Mouse (Mus musculus) lung, postnatal 4 days (tissue): Measurements from ENCODE around the gene Snrpa1.
"Not testable (repeated sequence)": the region's sequence is repeated elsewhere in the genome, so short reads cannot be mapped to it uniquely, and the experiment has no call there.

Experiments
- DNase-seq, 2 experiments: peaks; one replicate each; pipeline ENCODE4 v3.0.0; 2021

Gene Snrpa1

DNA sequence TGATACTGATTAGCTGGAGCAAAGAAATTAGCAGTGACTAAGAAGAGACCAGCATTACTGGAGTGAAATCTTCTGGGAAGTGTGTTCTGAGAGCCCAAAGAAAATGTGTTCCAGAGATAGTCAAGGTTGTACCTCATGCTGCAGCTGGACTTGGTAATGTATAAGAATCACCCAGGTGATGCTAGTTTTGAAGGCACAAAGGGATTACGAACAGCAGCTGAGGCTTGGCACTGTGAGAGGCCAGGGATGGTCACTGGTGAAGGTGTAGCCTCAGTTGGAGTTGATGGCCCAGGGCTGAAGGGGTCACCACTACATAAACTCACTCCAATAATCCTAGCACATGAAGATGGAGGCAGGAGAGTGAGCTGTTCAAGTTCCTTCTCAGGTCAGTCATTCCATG, at the start of gene Snrpa1:
Gene Snrpa1, plus strand, starts transcription at position 301 of the 400 bp plus-strand sequence.
- DNase-seq = no peak

DNA sequence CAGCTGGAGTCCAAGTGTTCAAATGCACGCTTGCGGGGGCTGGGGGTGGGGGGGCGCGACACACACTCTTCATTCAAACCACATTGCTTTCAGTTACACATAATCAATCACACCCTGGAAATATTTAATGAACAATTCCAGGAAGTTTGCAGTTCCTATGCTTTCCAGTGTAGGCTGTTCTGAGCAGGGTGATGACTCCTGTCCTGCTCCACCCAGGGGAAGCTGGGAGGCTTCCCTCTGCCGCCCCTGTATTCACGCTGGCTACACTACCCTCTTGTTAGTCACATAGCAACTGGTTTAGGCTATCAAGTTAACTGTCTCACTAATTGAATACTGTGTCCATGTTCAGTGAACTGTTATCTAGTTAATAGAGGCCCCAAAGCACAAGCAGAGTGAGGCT, 48.3 kb upstream of the Snrpa1 start:
- DNase-seq = no peak

DNA sequence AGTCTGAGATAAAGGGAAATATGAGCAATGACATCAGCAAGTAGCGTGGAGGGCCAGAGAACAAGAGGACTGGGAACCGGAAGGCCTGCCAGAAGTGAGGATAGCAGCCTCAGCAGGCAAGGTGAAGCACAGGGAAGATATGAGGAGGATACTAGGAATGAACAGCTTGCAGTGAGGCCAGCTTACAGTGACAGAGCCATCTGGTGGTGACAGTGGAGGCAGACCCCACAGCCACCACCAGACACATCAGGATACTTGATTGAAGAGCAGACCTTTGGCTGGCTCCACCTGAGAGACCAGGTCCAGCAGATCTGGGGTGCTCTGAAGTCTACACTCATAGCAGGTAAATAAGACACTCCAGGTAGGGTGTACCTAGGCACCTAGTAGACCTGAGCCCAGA, 31.1 kb upstream of the Snrpa1 start:
- DNase-seq = peak in 1 of 2 experiments; percentile 14

DNA sequence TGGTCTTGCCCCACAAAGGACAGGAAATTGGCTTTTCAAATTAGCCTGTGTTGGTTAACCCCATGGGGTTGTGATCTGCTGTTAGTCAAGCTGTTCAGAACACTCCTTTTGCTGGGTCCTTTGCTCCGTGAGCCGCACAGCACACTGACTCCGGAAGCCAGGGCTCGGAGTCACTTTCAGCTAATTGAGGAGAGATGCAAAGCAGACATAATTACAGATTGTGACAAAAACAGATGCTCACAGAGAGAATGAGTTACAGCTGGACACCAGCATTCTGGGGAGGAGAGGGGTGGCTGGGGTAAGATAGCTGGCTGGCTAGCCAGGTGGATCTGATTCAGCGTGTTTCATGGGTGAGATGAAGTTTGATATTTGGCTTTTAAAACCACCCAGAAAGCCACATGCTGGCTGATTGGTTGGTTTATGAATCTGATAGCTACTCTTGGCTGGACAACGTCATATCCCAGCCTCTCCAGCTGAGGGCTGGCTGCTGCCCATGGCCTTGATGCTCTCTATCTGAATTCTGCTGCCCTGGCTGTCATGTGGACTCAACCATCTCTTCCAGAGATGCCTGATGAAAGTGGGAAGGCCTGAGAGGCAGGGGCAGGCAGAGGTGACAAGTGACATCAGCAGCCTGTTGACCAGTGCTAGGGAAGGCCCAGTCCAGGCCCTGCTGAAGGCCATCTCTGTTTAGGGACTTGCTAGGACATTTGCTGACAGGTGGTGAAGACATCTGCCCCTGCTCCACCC, 29.9 kb upstream of the Snrpa1 start:
- peak; percentile 15 to 73 for DNase-seq

DNA sequence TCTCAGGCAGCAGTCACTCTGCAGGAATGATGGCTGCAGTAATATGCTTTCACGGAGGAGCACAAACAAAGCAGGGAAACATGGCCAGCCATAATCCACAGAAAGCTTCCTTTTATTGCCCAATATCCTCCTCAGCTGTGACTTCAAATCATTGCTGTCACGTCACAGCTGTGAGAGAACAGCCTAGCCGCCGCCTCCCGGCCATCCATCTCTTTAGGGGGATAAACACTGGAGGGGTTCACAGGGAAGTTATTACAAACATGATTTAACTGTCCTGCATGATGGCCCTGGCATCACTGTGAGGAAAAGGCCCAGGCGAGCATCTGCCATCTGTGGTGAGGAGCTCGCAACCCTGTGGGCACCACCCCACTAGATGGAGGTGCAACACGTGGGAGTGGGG, 22.0 kb upstream of the Snrpa1 start:
- DNase-seq = no peak

DNA sequence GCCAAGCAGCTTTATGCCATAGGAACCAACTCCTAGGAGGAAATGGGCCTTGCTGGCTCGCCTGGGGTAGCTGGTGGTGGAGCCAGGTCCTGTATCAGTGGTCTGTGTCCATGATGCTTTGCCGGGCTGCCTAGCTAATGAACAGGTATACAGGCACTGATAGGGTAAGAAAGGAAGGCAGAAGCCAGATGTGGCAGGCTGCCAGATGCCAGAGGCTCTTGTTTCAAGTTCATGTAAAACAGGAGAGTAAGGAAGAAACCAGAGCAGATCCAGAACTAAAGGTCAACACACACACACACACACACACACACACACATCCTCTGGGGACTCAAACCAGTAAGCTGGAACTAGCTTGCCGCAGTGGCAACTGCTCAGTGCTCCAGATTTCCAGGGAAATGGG, 20.5 kb upstream of the Snrpa1 start:
- DNase-seq = no peak

DNA sequence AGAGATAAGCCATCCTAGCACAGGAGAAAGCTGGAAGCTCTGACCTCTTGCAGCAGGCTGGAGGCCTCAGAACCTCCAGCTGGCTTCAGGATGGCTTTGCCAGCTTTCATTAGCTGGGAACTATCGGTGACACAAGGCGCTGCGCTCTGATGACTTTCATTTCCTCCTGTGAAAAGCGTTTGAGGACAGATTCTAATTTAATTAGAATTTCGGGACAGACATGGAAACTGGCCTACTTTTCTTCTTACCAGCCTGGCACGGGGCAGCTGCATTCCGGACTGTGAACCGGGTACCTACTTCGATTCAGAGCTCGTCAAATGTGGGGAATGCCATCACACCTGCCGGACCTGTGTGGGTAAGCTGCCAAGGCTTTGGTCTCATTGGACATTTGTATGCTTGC, 20.1 kb upstream of the Snrpa1 start:
- peak in 1 of 2 experiments; percentile 49 for DNase-seq

DNA sequence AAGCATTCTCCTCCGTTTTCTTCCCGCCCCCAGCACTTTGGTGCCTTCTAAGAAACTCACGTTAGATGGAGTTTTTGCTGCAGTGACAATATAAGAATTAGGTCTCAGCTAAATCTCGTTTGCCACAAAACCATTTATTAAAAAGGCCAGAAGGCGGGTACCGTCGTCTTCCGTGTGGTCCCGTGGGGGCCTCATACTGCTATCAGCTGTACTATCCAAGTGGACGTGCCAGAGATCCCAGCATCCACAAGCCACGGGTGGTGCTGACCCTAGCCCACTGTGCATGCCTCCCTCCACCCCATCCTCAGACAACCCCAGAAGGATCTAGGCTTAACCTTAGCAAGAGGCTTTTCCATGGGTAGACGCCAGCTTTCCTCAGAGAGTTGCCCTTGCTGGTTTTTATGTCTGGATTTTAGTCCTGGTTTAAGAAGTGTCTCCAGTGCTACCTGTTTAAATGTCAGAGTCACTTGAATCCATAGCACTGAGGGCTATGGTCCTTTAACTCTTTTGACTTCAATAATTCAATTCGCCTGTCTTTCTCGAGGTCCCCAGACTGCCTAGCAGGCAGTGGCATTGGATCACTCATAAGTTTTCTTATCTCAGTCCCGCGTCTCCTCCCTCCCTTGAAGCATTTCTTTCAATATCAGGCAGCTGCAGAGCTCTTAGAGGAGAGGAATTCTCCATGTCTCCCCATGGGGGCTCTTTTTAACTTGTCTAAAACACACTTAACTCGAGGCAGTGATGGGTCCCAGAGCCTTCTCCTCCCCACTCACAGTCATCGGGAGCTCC, 18.6 kb upstream of the Snrpa1 start:
- DNase-seq = no peak

DNA sequence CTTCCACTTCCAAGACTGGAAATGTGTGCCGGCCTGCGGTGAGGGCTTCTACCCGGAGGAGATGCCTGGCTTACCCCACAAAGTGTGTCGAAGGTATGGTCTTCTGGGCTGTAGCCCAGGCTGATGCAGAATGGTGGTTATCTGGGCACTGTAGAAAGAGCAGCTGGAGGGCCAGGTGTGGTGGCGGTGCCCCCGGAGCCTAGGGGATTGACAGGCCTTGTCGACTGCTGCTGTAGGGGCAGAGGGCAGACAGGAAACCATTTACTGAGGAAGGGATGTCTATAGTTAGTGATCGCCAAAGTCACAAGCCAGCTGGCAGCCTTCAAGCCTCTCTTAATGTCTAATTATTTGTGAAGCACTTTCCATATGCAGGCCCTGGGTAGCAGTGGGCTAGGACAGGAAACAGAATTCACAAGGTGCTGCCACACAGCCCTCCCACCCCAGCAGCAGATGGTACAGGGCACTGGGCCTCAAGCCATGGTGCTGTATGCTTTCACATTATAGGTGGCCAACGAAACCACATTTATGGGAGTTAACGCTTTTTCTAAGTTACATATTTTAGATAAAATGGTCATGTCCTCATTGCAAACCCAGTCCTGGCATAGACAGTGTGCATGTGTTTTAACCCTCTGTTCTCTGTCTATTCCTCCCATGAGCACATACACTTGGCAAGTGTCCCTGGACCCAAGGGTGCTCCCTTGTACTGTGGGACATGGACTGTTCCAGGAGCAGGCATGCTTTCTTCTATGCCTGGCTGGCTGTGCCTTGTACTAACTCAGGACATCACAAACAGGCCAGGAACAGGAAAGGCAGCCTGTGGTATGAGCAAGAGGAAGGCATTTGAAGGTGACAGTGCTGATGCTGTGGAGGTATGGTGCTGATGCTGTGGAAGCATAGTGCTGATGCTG, 15.0 kb upstream of the Snrpa1 start, which contains the start of gene Gm45213:
Gene Gm45213, plus strand, starts transcription at position 51 of the 908 bp plus-strand sequence.
- DNase-seq = peak in 1 of 2 experiments; percentile 36

DNA sequence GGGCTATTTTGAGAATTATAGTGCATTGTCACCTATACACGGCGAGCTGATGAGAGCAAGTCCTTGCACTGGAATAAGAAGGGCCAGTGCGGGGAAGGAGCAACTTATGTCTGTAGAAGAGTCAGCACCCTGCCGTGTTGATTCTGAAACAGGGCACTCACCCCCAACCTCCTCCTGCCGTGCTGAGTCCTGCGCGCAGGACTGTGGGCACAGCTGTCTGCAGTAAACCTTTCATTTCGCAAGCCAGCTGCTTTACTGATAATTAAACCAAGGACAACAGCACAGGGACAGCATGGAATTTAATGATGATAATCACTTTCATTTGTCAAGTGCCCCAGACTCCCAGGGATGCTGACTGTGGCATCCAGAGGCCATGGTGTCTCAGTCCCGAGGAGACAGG, 14.2 kb upstream of the Snrpa1 start:
- DNase-seq = no peak

DNA sequence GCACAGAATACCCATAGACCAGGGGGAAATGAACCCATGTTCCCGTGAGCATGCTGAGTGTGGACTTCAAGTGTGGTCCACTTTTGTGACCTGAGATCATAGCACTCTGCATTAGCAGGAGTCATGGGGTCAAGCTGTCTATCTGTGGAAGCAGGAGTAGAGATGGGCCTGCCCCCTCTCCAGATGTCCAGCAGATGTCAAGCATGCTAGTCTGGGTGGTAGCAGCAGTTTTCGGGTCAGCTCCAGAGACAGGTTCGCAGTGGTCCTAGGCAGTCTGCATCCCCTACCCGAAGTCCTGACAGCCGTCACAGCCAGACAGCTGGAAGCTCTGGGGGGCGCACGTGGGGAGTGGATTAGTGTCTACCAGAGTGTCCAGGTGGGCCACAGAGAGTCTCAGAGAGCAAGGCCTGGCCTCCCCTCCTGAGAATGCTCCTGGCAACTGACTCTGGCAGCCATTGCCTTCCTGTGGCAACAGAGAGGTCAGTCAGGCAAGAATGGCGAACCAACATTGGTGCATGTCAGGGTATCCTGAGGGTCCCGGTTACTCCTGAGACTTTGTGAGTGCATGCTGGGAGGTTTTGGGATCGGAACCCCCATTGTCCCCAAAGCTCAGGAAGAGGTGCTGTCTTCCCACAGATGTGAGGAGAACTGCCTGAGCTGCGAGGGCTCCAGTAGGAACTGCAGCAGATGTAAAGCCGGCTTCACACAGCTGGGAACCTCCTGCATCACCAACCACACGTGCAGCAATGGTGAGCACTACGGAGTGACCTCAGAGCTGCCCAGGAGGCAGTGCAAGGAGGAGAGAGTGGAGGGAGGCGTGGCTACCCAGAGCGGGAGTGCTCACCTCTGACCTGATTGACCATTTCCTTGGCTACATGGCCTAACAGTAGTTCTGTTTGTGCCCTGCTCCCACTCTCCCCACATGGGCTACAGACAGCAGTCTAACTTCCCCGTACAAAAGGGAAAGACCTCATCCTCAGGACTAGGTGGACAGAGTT, 11.6 kb upstream of the Snrpa1 start:
- peak in 1 of 2 experiments; percentile 19 for DNase-seq

DNA sequence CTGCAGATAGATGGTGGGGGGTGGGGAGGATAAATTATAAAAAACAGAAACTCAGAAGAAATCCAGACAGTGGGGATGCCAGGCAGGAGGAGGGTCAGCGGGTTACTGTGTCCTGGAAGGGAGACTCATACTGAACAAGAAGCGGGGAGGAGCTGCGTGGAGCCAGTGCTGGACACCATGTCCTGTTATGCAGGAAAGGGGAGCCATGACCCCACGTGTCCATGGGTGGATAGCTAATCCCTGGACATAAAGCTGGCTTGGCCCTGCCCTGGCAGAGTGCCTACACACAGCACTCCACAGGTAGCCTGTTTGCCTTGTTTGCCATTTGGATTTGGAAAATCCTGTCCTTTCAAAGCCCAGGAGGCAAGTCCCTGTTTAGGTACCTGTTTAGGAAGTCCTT, 10.8 kb upstream of the Snrpa1 start:
- DNase-seq = no peak

DNA sequence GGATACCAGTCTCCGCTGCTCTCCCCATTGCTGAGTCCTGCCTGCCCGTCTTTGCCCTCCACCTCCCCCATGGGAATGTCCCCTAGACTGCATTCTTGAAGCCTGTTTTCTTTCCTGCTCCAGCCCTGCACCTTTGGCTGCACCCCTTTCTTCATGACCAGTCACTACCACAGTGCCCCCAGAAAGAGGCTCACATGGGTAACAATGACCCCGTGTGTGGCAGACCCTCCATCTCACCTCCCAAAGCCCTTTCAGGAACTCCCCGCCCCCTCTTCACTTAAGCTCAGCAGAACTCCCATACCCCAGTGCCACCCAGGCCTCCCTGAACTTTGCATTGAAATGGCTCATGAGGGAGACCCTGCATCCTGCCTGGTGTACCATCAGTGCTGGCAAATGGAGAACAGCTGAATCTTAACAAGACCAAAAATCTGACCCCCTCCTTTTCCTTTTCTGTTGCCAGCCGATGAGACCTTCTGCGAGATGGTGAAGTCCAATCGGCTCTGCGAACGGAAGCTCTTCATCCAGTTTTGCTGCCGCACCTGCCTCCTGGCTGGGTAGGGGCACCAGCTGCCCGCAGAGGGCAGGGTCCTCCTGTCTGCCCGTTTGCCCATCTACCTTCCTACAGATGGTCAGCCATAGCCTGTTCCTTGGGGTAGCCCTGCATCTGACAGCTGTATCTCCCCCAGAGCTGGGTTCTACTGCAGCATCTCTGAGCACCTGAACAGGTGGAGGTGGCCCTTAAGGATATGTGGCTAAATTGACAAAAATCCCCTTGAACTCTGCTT, 10.2 kb upstream of the Snrpa1 start:
- no peak for DNase-seq

DNA sequence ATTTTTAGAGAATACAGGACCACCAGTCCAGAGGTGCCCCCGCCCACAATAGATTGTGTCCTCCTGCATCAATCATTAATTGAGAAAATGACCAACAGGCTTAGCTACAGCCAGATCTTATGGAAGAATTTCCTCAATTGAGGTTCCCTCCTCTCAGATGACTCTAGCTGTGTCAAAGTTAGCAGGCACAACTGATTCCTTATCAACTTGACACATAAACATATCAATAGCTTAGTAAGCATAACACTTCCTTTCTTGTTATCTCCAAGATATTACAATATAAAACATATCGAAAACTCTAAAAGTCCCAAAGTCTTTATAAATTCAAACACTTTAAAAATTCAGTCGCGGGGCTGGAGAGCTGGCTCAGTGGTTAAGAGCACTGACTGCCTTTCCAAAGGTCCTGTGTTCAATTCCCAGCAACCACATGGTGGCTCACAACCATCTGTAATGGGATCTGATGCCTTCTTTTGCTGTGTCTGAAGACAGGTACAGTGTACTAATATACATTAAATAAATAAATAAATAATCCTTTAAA, 4.8 kb upstream of the Snrpa1 start:
- no peak for DNase-seq

DNA sequence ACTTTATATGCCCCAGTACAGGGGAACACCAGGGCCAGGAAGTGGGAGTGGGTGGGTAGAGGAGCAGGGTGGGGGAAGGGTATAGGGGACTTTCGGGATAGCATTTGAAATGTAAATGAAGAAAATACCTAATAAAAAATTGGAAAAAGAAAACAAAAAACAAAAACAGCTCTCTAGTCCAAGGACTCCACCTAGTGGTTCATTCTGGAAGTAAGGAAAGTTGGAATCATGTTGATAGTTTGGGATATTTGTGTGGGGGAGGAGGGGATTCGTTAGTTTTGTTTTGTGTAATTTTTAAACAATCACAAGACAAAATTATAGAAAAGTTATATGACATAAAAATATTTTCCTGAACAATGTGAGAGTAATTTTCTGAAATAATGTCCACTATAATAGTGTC, 3.4 kb upstream of the Snrpa1 start:
- not testable (repeated sequence) for DNase-seq

DNA sequence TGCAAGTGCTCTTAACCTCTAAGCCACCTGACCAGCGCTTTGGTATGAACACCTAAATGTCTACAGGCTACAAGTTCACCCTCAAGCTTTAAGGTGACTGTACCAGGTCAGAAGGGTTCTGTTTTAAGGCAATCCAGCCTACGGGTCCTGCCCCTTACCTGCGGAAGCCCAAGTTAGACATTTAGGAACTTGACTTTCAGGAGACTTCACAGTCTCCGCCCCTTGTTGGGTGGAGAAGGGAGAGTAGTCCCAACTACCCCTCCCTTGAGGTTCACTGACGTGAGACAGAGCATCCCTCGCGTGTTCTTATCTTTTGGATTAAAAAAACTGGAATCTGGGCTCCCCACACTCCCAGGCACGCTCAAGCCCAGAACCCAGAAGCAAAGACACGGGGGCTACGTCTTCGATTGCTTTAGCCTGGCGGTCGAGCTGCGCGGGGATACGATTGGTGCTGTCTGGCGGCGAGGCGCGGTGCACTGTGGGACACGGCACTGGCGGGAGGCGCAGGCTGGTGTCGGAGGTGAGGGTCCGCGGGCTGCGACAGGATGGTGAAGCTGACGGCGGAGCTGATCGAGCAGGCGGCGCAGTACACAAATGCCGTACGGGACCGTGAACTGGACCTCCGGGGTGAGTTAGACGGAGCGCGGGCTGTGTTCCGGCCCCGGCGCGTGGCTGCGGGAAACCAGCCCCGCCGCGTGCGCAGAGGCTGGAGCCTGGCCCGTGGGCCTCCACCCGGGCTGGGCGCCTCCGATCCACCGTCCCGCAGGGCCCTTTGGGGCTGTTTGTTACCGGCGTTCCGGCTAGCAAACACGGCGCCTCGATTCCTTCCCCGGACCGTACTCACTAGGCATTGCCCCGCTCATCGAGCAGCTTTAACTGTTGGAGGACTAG, 1.5 kb downstream of the Snrpa1 start:
- DNase-seq = peak; percentile 91 to 92

DNA sequence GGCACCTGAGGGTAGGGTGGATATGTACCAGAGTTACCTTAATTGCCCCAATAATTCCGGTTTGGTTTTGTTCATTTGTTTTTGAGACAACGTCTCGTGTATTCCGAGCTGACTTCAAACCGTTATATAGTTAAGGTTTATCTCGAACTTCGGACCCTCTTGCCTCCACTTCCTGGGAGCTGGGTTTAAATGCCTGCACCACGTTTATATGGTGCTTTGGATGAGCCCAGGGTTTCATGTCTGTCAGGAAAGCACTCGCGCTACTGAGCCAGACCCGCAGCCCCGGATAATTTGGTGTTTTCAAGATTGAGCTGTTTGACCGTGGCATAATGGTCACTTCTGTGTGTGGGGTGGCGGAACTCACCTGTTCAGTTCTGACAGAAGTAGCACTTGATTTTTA, 2.3 kb downstream of the Snrpa1 start:
- DNase-seq = no peak

DNA sequence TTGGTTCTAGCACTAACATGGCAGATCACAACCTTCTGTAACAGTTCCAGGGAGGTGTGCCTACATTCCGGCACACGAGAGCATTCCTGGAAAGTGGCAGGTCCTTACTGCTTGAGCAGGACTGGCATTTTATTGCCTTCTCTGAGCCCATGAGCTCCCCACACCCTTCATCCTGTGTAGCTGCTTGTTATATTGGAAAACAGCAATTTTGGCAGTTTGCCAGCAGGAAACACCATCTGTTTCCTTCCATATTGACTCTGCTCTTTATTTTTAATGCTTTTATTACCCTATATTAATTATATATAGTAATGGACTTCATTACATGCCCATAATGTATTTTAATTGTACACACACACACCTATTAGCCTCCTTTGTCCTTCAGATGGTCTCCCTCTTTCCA, 17.6 kb downstream of the Snrpa1 start:
- no peak for DNase-seq

DNA sequence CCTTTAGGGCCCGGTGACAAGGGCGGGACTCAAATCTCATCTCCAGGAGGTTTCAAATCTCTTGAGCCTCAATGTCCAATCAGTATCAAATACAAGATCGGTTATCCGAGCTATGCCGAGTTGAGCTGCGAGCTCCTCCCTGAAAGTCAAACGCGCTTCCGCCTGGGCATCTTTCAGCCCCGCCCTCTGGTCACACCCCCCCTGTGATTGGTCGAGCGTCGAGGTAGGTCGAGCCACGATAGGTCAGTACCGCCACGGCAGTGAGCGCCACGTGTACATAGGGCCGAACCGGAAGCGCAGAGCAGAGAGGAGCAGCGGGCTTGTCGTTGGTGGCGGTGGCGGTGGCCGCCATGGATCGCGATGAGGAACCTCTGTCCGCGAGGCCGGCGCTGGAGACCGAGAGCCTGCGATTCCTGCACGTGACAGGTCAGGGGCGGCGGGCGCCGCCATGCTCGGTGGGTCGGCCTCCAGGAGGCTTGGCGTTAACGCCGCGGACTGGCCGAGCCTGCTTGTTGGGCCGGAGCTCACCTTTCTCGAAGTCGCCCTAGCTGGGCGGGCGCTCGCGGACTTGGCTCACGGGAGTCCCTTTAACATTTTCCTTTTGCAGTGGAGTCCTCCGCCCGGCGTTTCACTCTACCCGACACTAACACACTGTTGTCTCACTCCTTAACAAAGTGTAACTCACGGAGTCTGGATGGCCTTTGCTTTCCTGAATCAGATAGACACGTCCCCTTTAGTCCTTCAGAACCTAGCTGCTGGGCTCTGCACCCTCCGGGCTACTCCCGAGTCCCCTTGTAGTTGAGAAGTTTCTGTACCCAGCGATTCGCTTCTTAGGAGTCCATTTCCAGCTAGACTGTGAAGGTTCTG, 20.8 kb downstream of the Snrpa1 start, which contains the start of gene Selenos:
Gene Selenos, plus strand, starts transcription at position 286 of the 867 bp plus-strand sequence.
- peak; percentile 97 to 98 for DNase-seq
